Mouse (Mus musculus) large intestine, adult 2 months (tissue): Measurements from ENCODE around the gene Abcc4. TPM values are rescaled to one million over a fixed set of nuclear protein-coding genes. Genes with fewer than 3 reads are reported as not detected.
"Not testable (repeated sequence)": the region's sequence is repeated elsewhere in the genome, so short reads cannot be mapped to it uniquely, and the experiment has no call there.

Source experiments
- DNase-seq: peaks from one replicate; pipeline ENCODE4 v3.0.0-alpha.2; 2012; ENCODE audit warnings: low read depth, low spot score
- WGBS: fragments of 180-500 bp; shearing (Covaris S2); methylation state at CpG from one replicate; pipeline ENCODE4 v1.1.7; 2018; 5-methylcytosine and 5-hydroxymethylcytosine counted together
- polyA plus RNA-seq: library from polyadenylated mRNA; depleted of rRNA; stranded (reverse); fragments of >200 nt; gene quantifications from 2 replicates; pipeline ENCODE4 v1.2.3, GENCODE M21; 2012

Gene Abcc4
- polyA plus RNA-seq, 1 experiment: 1.8 TPM

DNA sequence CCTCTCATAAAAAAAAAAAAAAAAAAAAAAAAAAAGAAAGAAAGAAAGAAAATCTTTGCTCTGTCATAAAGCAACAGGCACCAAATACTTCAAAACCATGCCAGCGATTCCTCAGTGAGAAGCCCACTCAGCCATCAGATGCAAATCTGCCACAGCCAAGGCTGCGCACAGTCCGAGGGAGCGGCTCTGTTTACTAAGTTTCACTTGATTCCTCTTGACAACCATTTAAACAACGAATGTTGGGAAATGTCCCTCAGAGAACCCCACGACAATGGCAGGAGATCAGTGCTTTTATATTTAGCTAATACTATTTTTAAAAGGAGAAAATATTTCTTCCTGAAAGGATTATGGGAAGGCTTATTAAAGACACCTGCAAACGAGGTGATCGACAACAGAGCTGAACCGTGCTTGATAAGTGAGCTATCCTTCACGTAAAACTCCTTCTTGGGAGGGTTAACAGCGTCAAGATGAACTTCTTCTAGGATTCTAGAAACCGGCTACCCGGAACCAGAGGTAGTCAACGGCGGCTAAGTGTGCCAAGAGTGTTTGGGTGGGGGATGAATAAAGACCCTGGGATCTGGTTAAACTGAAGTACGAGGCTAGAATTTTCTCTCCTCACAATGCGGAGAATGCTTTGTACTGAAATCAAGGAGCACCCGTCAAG lies 154.8 kb downstream of the Abcc4 start:
- 64% methylated on average over 18 of the region's 18 CpGs for WGBS
- DNase-seq: no peak

DNA sequence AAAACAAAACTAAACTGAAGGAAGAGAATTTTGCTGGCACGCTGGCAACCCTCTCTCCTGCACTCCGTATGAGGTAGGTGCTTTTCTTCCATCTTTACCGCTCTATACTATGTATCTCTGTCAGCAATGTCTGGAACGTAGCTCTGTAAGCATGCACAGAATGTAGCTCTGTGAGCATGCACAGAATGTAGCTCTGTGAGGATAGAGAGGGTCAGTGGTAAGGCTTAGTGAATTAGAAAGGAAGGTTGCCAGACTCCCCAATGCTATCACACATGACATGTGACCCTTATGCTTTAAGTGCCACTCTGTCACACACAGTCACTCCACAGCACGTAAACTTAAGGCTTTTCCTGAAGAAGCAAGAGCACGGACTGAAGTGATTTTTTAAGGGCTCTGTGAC lies 161.5 kb downstream of the Abcc4 start:
- WGBS: 88% methylated on average over 6 of the region's 6 CpGs
- no peak for DNase-seq

DNA sequence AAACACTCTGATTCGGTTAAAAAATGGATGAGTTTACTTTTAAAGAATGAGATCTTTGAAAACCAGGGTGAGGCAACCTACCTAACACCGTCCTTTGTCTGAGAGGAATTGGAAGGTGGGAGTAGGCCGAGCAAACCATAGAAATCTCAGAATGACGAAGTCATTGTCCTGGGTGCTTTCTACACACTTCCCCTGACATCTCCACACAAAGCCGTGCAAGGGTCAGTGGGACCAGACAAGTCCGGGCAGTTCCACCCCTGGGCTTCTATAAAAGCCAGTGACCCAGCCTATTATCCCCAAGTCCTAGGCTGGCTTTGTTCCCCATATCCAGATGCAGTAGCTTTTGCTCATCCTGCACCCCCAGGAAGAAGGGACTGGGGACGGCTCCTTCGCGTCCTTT lies 163.1 kb downstream of the Abcc4 start:
- no peak for DNase-seq
- WGBS: 88% methylated on average over 9 of the region's 9 CpGs

DNA sequence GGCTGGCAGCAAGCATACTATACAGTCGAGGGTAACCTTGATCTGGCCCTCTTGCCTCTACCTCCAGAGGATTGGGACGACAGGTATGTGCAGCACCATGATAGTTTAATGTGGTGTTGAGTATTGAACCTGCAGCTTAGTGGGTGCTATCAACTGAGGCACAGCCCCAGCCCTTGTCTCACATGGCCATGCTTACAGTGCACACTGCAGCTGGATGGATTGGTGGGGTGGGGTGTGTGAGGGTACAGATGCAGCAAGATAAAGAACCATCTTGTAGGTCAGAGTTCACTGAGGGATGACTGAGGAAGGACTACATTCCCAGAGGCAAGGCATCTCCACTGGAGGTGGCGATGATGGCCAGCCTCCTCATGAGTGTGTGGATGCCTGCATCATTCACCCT lies 174.5 kb downstream of the Abcc4 start:
- 87% methylated on average over 3 of the region's 3 CpGs for WGBS

GRCm38 (mm10) chr14:118514280-118515031 lies 191.6 kb downstream of the Abcc4 start:
- WGBS: 66% methylated on average over 9 of the region's 9 CpGs
- no peak for DNase-seq

More for the DNA sequence above, 174.5 kb downstream of the Abcc4 start:
- DNase-seq: no peak

DNA sequence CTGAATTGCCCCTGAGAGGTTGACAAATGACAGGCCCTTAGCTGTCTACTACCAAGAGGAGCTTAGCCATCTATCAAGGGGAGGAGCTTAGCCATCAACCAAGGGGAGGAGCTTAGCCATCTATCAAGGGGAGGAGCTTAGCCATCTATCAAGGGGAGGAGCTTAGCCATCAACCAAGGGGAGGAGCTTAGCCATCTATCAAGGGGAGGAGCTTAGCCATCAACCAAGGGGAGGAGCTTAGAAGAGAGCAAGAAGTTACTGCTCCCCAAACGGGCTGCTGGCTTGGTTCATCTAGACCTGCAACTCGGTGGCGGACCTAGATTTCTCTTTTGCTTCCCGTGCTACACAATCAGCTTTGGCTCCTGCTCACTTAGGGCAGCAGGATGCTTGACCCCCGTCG lies 194.3 kb downstream of the Abcc4 start:
- 95% methylated on average over 6 of the region's 6 CpGs for WGBS

DNA sequence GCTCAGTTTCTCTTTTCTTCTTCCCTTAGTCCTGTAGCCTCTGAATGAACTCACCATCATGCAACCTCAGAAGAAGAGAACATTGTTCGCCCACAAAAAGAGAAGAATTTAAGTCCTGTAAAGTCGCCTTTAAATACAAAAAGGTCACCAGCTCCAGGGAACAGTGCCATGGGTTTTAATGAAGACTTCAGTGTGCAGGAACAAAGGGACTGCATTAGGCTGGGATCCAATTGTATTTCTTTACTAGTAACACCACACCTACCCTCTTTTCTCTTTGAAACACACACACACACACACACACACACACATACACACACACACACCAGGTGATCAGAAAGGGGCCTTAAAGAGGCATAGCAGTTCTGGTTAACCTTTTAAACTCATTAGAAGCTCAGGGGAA lies 195.2 kb downstream of the Abcc4 start:
- 75% methylated on average over 2 of the region's 2 CpGs for WGBS
- no peak for DNase-seq

More for the DNA sequence above, 194.3 kb downstream of the Abcc4 start:
- not testable (repeated sequence) for DNase-seq

DNA sequence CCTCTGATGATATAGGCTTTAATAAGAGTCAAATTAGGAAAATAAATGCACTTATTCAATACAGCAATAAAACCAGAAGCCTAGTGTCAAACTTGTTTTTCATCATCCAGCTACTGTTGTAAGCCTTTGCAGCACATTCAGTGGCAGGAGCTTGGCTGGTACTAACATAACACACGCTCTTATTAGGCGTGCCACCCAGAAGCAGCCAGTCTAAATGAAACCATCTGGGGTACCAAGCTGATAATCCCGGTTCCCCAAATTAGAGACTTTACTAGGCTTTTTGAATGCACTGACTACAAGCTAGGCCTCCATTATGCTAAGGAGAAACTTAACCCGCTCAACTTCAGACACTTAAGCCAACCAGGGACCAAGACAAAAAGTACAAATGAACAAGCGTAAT lies 195.8 kb downstream of the Abcc4 start:
- DNase-seq: no peak
- WGBS: 93% methylated on average over 5 of the region's 5 CpGs

DNA sequence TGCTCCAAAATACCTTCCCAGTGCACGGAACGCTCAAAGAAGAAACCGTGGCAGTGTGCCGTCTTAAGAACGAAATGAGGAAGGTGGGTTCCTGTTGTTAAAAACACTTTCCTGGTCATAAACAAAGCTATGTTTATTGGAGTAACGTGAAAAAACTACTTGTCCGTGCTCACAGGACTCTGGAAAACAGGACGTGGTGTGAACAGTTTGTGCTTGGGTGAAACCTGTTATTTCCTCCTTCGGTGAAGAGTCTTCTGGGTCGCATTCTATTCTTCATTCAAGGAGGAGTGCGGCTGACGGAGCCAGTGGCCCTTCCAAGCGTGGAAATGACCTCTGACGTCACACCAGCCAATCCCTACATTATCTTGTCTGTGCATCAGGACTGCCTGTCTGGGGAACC lies 198.2 kb downstream of the Abcc4 start:
- no peak for DNase-seq
- 87% methylated on average over 14 of the region's 14 CpGs for WGBS

- WGBS: 46% methylated on average over 14 of the region's 14 CpGs
- DNase-seq: no peak
Measured at GRCm38 (mm10) chr14:118506591-118507146, 199.3 kb downstream of the Abcc4 start.

- no peak for DNase-seq
- WGBS: 62% methylated on average over 2 of the region's 2 CpGs
Measured at GRCm38 (mm10) chr14:118496767-118497166, 209.3 kb downstream of the Abcc4 start.

GRCm38 (mm10) chr14:118495458-118495857 lies 210.6 kb downstream of the Abcc4 start:
- WGBS: 68% methylated on average over 2 of the region's 2 CpGs
- no peak for DNase-seq

GRCm38 (mm10) chr14:118491708-118492107 lies 214.3 kb downstream of the Abcc4 start:
- DNase-seq: no peak
- 88% methylated on average over 6 of the region's 6 CpGs for WGBS

GRCm38 (mm10) chr14:118491300-118491699 lies 214.7 kb downstream of the Abcc4 start:
- no peak for DNase-seq
- 67% methylated on average over 13 of the region's 13 CpGs for WGBS

DNA sequence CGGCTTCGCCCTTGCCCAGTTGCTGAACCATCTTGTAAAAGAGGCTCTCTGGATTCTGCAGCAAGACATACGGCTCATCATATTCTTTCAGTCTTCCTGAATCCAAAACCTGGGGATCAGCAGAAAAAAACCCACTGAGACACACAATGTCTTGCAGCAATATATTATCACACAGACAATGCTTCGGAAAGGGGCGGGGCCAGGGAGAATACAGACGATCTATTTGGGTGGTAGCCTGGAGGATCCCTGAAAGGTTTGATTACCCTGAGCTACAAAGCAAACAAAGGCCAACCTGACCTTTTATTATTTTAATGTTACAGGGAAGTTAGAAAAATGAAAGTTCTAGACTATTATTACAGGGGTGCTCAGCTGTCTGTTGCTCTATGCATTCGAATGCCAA lies 215.5 kb downstream of the Abcc4 start:
- DNase-seq: no peak
- WGBS: 78% methylated on average over 7 of the region's 7 CpGs

GRCm38 (mm10) chr14:118486349-118486748 lies 219.7 kb downstream of the Abcc4 start:
- no peak for DNase-seq
- 94% methylated on average over 11 of the region's 11 CpGs for WGBS

DNA sequence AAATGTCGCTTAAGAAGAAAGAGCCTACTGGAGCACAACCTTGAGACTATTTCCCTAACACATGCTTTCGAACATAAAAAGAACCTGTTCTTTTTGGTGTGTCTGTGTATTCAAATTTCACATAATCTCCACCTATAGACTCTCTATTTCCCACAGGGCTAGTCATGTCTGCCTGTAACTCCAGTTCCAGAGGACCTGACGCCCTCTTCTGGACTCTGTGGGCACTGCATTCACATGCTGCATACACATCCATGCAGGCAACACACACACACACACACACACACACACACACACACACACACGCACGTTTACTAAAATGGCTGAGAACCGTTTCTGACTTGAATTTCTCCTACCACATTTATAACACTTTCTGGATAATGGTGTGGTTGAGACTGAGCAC lies 220.4 kb downstream of the Abcc4 start:
- no peak for DNase-seq
- 90% methylated on average over 6 of the region's 6 CpGs for WGBS

- WGBS: 43% methylated on average over 5 of the region's 5 CpGs
- DNase-seq: no peak
Measured at GRCm38 (mm10) chr14:118482320-118482719, 223.7 kb downstream of the Abcc4 start.

- no peak for DNase-seq
- 65% methylated on average over 5 of the region's 5 CpGs for WGBS
Measured at GRCm38 (mm10) chr14:118481779-118482178, 224.2 kb downstream of the Abcc4 start.

DNA sequence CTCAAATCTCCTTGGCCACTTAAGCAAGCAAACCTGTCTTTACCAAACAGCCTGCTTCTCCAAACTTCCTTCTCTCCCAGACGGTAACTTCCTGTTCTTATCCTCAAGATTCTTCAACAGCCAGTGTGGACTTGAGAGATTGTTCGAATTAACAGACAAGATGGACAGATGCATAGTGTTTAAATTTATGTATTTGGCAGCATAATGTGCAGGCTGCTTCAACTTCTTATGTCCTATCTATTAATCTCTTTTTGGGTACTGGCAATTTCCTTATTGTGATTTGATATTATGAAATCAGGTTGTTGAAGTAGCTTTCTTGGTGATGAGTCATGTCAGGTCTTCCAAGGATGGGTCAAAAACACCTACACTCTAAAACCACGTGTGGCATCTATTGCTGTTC lies 229.7 kb downstream of the Abcc4 start:
- no peak for DNase-seq
- 54% methylated on average over 3 of the region's 3 CpGs for WGBS

DNA sequence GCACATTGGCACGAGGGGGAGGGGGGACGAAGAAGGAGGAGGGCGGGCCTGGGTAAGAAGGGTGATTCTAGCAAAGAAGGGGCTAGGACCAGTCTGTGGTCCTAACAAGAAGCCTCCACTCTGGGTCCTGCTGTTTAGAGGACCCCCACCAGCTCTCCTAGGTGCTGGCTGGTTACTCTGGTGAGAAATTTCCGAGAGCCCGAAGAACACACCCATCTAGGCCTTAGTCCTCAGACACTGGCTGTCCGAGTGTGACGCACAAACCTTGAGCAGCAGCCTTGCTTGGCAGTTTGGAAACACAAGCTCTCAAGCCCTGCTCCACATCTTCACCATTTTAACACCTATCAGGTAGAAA lies 230.9 kb downstream of the Abcc4 start:
- DNase-seq: no peak
- 62% methylated on average over 7 of the region's 7 CpGs for WGBS
